Mouse (Mus musculus) mouse trophoblast stem cell (cell line): Measurements from ENCODE around the gene Tmem102.

ENCODE experiments used
- in situ Hi-C, 2 experiments: fragments of 300-500 bp; cut with MseI, MboI; formaldehyde crosslinking; loops; 2 replicates in 1 of 2; 3 replicates in 1 of 2; pipeline ENCODE4 v1.15.1; 2025

Gene Tmem102

GRCm38 (mm10) chr11:69791420-69791819 is 14.0 kb downstream of the Tmem102 start:
- in situ Hi-C loops, result no loop called here

- in situ Hi-C loops, result no loop called here
These were observed 16.0 kb downstream of the Tmem102 start for GRCm38 (mm10) chr11:69789431-69789830.

GRCm38 (mm10) chr11:69787306-69787705 is 18.1 kb downstream of the Tmem102 start:
- in situ Hi-C loops, result no loop called here

- in situ Hi-C loops, result no loop called here
These were observed 20.6 kb downstream of the Tmem102 start for GRCm38 (mm10) chr11:69784793-69785272.

GRCm38 (mm10) chr11:69781828-69782227 is 23.6 kb downstream of the Tmem102 start:
- in situ Hi-C loops, result no loop called here

- in situ Hi-C loops, result no loop called here
These were observed 26.4 kb downstream of the Tmem102 start for GRCm38 (mm10) chr11:69778985-69779384.

- in situ Hi-C loops, result no loop called here
These were observed 27.0 kb downstream of the Tmem102 start for GRCm38 (mm10) chr11:69778258-69778982.

GRCm38 (mm10) chr11:69777504-69778257 is 27.7 kb downstream of the Tmem102 start:
- in situ Hi-C loops, result no loop called here

- in situ Hi-C loops, result no loop called here
These were observed 28.9 kb downstream of the Tmem102 start for GRCm38 (mm10) chr11:69776488-69776887.

GRCm38 (mm10) chr11:69775716-69776115 is 29.7 kb downstream of the Tmem102 start:
- in situ Hi-C loops, result no loop called here

- in situ Hi-C loops, result no loop called here
These were observed 30.5 kb downstream of the Tmem102 start for GRCm38 (mm10) chr11:69774961-69775360.

GRCm38 (mm10) chr11:69767625-69767909 is 37.9 kb downstream of the Tmem102 start:
- in situ Hi-C loops, result no loop called here

- in situ Hi-C loops, result no loop called here
These were observed 38.4 kb downstream of the Tmem102 start for GRCm38 (mm10) chr11:69766872-69767624.

- in situ Hi-C loops, result no loop called here
These were observed 39.3 kb downstream of the Tmem102 start for GRCm38 (mm10) chr11:69766126-69766609.

GRCm38 (mm10) chr11:69765221-69766125 is 40.0 kb downstream of the Tmem102 start, which contains the start of gene Zbtb4:
Zbtb4 (plus strand) TSS chr11:69765912.
- in situ Hi-C loops, result no loop called here

GRCm38 (mm10) chr11:69763551-69763950 is 41.9 kb downstream of the Tmem102 start:
- in situ Hi-C loops, result no loop called here

- in situ Hi-C loops, result no loop called here
These were observed 43.6 kb downstream of the Tmem102 start, which contains the start of gene Slc35g3 for GRCm38 (mm10) chr11:69761868-69762267. Slc35g3 (minus strand) TSS chr11:69761968.

- in situ Hi-C loops, result no loop called here
These were observed 44.6 kb downstream of the Tmem102 start for GRCm38 (mm10) chr11:69760901-69761200.

GRCm38 (mm10) chr11:69760160-69760900 is 45.1 kb downstream of the Tmem102 start:
- in situ Hi-C loops, result no loop called here

GRCm38 (mm10) chr11:69758971-69759721 is 46.3 kb downstream of the Tmem102 start:
- in situ Hi-C loops, result no loop called here
